Mouse (Mus musculus) small intestine, adult 2 months (tissue): ENCODE measurements around the gene Apba1.

Experiments used
- CTCF ChIP-seq: fragments of 200-500 bp; IDR thresholded peaks from 2 replicates; pipeline ENCODE4 v1.5.1; 2012; ENCODE audit warnings: low read depth, mild to moderate bottlenecking, control low read depth, inconsistent platforms, low read length, moderate library complexity, mixed read lengths; ENCODE audit not compliant: insufficient replicate concordance, insufficient read length; ENCODE audit errors: extremely low read depth
- POLR2A ChIP-seq: fragments of 200-500 bp; IDR thresholded peaks from 2 replicates; pipeline ENCODE4 v1.6.1; 2012; ENCODE audit warnings: low read depth, mild to moderate bottlenecking, control low read depth, inconsistent platforms, low read length, moderate library complexity

GRCm38 (mm10) chr19:23896915-23897314 is 138.2 kb downstream of the Apba1 start:
- TF ChIP-seq POLR2A: no peak
- TF ChIP-seq CTCF: no peak
